Mouse (Mus musculus) heart, adult 2 months (tissue): ENCODE measurements at regions not wholly inside any gene's neighbourhood (a gene's known extent, or its start where the extent isn't known, plus 50 kb on each side); places are given as distances from the start of the nearest gene placed in this dataset.
A peak's percentile ranks its signal among the peaks of the same experiment; 100 is the strongest.
"Not testable (repeated sequence)": the region's sequence is repeated elsewhere in the genome, so short reads cannot be mapped to it uniquely, and the experiment has no call there.

Experiments
- DNase-seq, 2 experiments: peaks; one replicate each; pipeline ENCODE4 v3.0.0; 2021
- H3K27ac ChIP-seq: fragments of 200-600 bp; 2 replicates; pipeline ENCODE4 v1.8.1; 2022
- H3K27me3 ChIP-seq: fragments of 200-500 bp; 2 replicates; pipeline ENCODE4 v1.6.1; 2012; ENCODE audit warnings: mild to moderate bottlenecking, low read length, inconsistent platforms, mixed read lengths; ENCODE audit not compliant: control insufficient read depth, insufficient read depth
- H3K36me3 ChIP-seq: fragments of 200-500 bp; 2 replicates; pipeline ENCODE4 v1.6.1; 2012; ENCODE audit warnings: low read length, inconsistent platforms; ENCODE audit not compliant: control insufficient read depth, insufficient read depth
- H3K4me1 ChIP-seq: fragments of 200-500 bp; 2 replicates; pipeline ENCODE4 v1.6.1; 2011; ENCODE audit warnings: low read length; ENCODE audit not compliant: control insufficient read depth, insufficient read depth
- H3K4me3 ChIP-seq: fragments of 200-600 bp; 2 replicates; pipeline ENCODE4 v1.8.1; 2022
- H3K79me2 ChIP-seq: fragments of 200-500 bp; replicated peaks from 2 replicates; pipeline ENCODE4 v1.6.1; 2012; ENCODE audit warnings: mild to moderate bottlenecking, inconsistent platforms, low read length, moderate library complexity, mixed read lengths; ENCODE audit not compliant: control insufficient read depth, insufficient read depth
- H3K9ac ChIP-seq: fragments of 200-500 bp; 2 replicates; pipeline ENCODE4 v1.6.1; 2012; ENCODE audit warnings: low read depth, mild to moderate bottlenecking, control low read depth, inconsistent platforms, low read length, mixed read lengths
- CTCF ChIP-seq: fragments of 200-600 bp; IDR thresholded peaks from 2 replicates; pipeline ENCODE4 v1.8.1; 2022; ENCODE audit warnings: antibody characterized with exemption, mild to moderate bottlenecking, moderate library complexity
- EP300 ChIP-seq: fragments of 200-500 bp; IDR thresholded peaks from 2 replicates; pipeline ENCODE4 v1.6.1; 2011; ENCODE audit warnings: low read depth, low read length, control low read depth; ENCODE audit not compliant: insufficient read depth
- POLR2A ChIP-seq: fragments of 200-500 bp; IDR thresholded peaks from 2 replicates; pipeline ENCODE4 v1.6.1; 2011; ENCODE audit warnings: mild to moderate bottlenecking, low read depth, low read length, control low read depth; ENCODE audit not compliant: insufficient read depth
- WGBS: fragments of 180-500 bp; shearing (Covaris S2); methylation state at CpG from one replicate; pipeline ENCODE4 v1.1.7; 2018; 5-methylcytosine and 5-hydroxymethylcytosine counted together
- intact Hi-C: fragments of 180-260 bp; cut with DNase I; formaldehyde crosslinking; loops from one replicate; pipeline ENCODE4 v1.15.1; 2025

- Histone ChIP-seq H3K4me3 (no peak overlapping the region), H3K79me2 (no peaks in the 10 kb centered on the region), H3K36me3 (peaks cover 9% of the 10 kb centered on the region), H3K27me3 (no peaks in the 10 kb centered on the region), H3K9ac (no peak overlapping the region), H3K27ac (peak overlapping the region; percentile 77), H3K4me1 (peaks cover 2% of the 10 kb centered on the region)
- WGBS = 75% methylated on average over 2 of the region's 2 CpGs
- DNase-seq = no peak
- TF ChIP-seq EP300 (no peak), POLR2A (no peak), CTCF (no peak)
- intact Hi-C loops = no loop called here
These were observed 181.4 kb upstream of the Akr1e1 start for GRCm38 (mm10) chr13:4790414-4790813.

DNA sequence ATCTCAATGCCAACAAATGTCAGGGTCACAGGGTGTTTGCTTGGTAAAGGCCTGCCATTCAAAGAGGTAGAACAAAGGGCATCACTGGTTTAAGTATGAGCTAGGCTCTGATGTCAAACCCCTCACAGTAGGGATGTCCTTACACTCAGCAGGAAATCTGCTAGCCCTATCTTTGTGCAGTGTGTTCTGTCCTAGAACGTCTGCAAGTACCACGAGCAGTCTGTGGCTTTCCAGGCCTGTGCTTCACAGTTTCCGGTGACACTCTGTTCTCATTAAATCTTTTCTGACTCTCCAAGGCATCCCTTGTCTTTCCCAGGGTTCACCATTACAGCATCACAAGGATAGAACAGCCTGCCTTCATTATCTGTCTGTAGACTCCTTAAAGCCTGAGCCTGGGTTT lies 174.3 kb upstream of the Akr1e1 start:
- intact Hi-C loops = no loop called here
- H3K27ac ChIP-seq = no peak overlapping the region
- H3K36me3 ChIP-seq = no peaks in the 10 kb centered on the region
- H3K79me2 ChIP-seq = no peaks in the 10 kb centered on the region
- H3K4me3 ChIP-seq = no peak overlapping the region
- WGBS = 49% methylated on average over 3 of the region's 3 CpGs
- TF ChIP-seq CTCF (no peak), POLR2A (no peak), EP300 (no peak)
- no peak overlapping the region for H3K9ac ChIP-seq
- H3K4me1 ChIP-seq = no peaks in the 10 kb centered on the region
- H3K27me3 ChIP-seq = no peaks in the 10 kb centered on the region
- no peak for DNase-seq

DNA sequence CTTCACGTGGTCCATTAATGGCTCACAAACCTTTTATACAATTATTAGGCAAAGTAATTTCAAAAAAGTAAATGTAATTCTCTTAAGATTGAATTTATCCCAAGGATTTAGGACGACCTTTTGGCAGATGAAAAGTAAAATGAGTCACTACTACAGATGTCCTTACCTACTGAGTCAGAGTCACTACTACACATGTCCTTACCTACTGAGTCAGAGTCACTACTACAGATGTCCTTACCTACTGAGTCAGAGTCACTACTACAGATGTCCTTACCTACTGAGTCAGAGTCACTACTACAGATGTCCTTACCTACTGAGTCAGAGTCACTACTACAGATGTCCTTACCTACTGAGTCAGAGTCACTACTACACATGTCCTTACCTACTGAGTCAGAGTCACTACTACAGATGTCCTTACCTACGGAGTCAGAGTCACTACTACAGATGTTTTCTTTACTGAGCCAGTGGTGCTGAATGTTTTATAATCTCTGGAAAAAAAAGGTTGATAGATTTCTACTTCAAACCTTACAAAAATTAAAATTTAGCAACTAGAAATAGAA lies 169.4 kb upstream of the Akr1e1 start:
- intact Hi-C loops = loop anchor here (10.0 kb wide), 1 partner anchor 1416 kb away; no protein-coding TSS in a partner anchor
- not testable (repeated sequence) for H3K36me3 ChIP-seq, DNase-seq, H3K27ac ChIP-seq, H3K27me3 ChIP-seq, H3K4me3 ChIP-seq, H3K9ac ChIP-seq, H3K4me1 ChIP-seq, H3K79me2 ChIP-seq
- 81% methylated on average over 3 of the region's 3 CpGs for WGBS

DNA sequence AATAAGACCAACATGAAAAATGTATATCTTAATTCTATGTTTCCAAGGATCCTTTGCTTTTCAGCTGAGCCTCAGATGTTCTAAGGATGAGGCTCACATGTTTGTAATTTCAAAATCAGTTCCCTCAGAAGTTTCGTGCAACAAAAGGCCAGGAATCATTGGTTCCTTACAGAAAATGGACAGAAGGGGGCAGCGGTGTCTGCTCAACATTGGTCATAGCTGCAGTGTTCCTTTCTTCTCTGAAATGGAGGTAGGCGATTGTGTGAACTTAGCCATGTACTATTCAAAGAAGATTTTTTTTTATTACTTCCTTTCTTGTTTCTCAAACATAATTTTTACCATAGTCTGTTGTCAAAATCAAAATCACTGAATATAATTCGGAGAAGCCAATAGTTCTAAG lies 167.9 kb upstream of the Akr1e1 start:
- intact Hi-C loops = loop anchor here (2.0 to 10.0 kb wide), 2 partner anchors 1026 to 1418 kb away; no protein-coding TSS in a partner anchor
- DNase-seq = peak; percentile 48 to 63
- H3K4me3 ChIP-seq = no peak overlapping the region
- no peak overlapping the region for H3K9ac ChIP-seq
- peaks cover 9% of the 10 kb centered on the region for H3K36me3 ChIP-seq
- 25% methylated on average over 4 of the region's 4 CpGs for WGBS
- peaks cover 5% of the 10 kb centered on the region for H3K4me1 ChIP-seq
- no peaks in the 10 kb centered on the region for H3K79me2 ChIP-seq
- peak; percentile 91 for TF ChIP-seq CTCF
- no peak for TF ChIP-seq EP300
- TF ChIP-seq POLR2A = no peak
- no peaks in the 10 kb centered on the region for H3K27me3 ChIP-seq
- H3K27ac ChIP-seq = no peak overlapping the region; the same call in 1 of the 2 replicates

DNA sequence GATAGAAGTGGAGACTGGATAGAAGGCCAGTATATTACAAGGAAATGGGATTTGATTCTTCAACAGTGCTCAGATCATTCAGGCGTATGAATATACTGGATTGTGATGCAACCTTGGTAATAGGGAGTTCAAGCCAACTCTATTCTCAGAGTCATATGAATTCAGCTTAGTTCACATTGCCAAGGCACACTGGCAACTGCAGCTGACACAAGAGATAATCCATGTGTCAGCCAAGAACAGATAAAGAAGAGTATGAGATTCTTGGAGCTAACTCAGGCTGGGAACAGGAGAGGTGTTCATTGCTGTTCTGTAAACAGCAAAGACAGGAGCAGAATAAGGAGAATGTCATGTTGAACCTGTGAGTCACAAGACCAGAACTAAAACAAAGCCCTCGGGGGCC lies 163.3 kb upstream of the Akr1e1 start:
- peak; percentile 31 to 52 for DNase-seq
- peaks cover 5% of the 10 kb centered on the region for H3K4me1 ChIP-seq
- 47% methylated on average over 2 of the region's 2 CpGs for WGBS
- peaks cover 12% of the 10 kb centered on the region for H3K36me3 ChIP-seq
- no peaks in the 10 kb centered on the region for H3K79me2 ChIP-seq
- no peak for TF ChIP-seq POLR2A
- TF ChIP-seq CTCF = no peak
- no peak for TF ChIP-seq EP300
- H3K27ac ChIP-seq = peak overlapping the region; percentile 91
- no peak overlapping the region for H3K9ac ChIP-seq
- no peak overlapping the region for H3K4me3 ChIP-seq
- H3K27me3 ChIP-seq = no peaks in the 10 kb centered on the region
- intact Hi-C loops = loop anchor here (2.0 to 10.0 kb wide), 6 partner anchors 170 to 1700 kb away; partner anchors contain the start of gene Klf6

GRCm38 (mm10) chr13:4771120-4772075 lies 162.4 kb upstream of the Akr1e1 start:
- Histone ChIP-seq H3K36me3 (peaks cover 12% of the 10 kb centered on the region), H3K9ac (peak overlapping the region; percentile 74), H3K27me3 (no peaks in the 10 kb centered on the region), H3K79me2 (no peaks in the 10 kb centered on the region), H3K4me1 (peaks cover 5% of the 10 kb centered on the region), H3K4me3 (peak overlapping the region; percentile 33), H3K27ac (peak overlapping the region; percentile 91)
- WGBS = under 1% methylated on average over 12 of the region's 12 CpGs
- intact Hi-C loops = loop anchor here (1.0 to 10.0 kb wide), 11 partner anchors 105 to 1701 kb away; partner anchors contain the start of gene Klf6
- peak; percentile 80 to 92 for DNase-seq
- TF ChIP-seq CTCF = peak; percentile 68
- peak; percentile 100 for TF ChIP-seq EP300
- TF ChIP-seq POLR2A = peak; percentile 24; the same call in 1 of the 2 replicates
